Mouse (Mus musculus) thymus, adult 2 months (tissue): Measurements from ENCODE around the gene Shf. TPM values are rescaled to one million over a fixed set of nuclear protein-coding genes. Genes with fewer than 3 reads are reported as not detected.

Experiments
- DNase-seq: peaks from one replicate; pipeline ENCODE4 v3.0.0; 2021
- H3K27ac ChIP-seq: fragments of 200-500 bp; 2 replicates; pipeline ENCODE4 v1.5.1; 2012; ENCODE audit warnings: low read length, control low read depth; ENCODE audit not compliant: control insufficient read depth, insufficient read depth
- H3K27me3 ChIP-seq: fragments of 200-500 bp; 2 replicates; pipeline ENCODE4 v1.6.1; 2012; ENCODE audit warnings: mild to moderate bottlenecking, low read length, moderate library complexity, mixed read lengths; ENCODE audit not compliant: control insufficient read depth, insufficient read depth
- H3K36me3 ChIP-seq: fragments of 200-500 bp; 2 replicates; pipeline ENCODE4 v1.6.1; 2012; ENCODE audit warnings: mild to moderate bottlenecking, low read length, moderate library complexity; ENCODE audit not compliant: control insufficient read depth, insufficient read depth
- H3K4me1 ChIP-seq: fragments of 200-500 bp; replicated peaks from 2 replicates; pipeline ENCODE4 v1.6.1; 2012; ENCODE audit warnings: low read length; ENCODE audit not compliant: control insufficient read depth, insufficient read depth
- H3K4me3 ChIP-seq: fragments of 200-500 bp; 2 replicates; pipeline ENCODE4 v1.5.1; 2012; ENCODE audit warnings: mild to moderate bottlenecking, low read length, control low read depth, moderate library complexity; ENCODE audit not compliant: control insufficient read depth, insufficient read depth
- CTCF ChIP-seq: fragments of 200-500 bp; IDR thresholded peaks from 2 replicates; pipeline ENCODE4 v1.5.1; 2012; ENCODE audit warnings: mild to moderate bottlenecking, control low read depth, low read length, moderate library complexity, borderline replicate concordance; ENCODE audit not compliant: control insufficient read depth, poor library complexity, insufficient read depth; ENCODE audit errors: extremely low read depth
- POLR2A ChIP-seq: fragments of 200-500 bp; IDR thresholded peaks from 2 replicates; pipeline ENCODE4 v1.6.1; 2012; ENCODE audit warnings: mild to moderate bottlenecking, low read length, control low read depth, moderate library complexity; ENCODE audit not compliant: control insufficient read depth, poor library complexity, insufficient read depth; ENCODE audit errors: extremely low read depth
- WGBS: fragments of 180-500 bp; shearing (Covaris S2); methylation state at CpG from one replicate; pipeline ENCODE4 v1.1.7; 2018; 5-methylcytosine and 5-hydroxymethylcytosine counted together
- polyA plus RNA-seq: library from polyadenylated mRNA; depleted of rRNA; stranded (reverse); fragments of >200 nt; gene quantifications from 2 replicates; pipeline ENCODE4 v1.2.3, GENCODE M21; 2012

Gene Shf
- polyA plus RNA-seq, 1 experiment, result 41.9 TPM

DNA sequence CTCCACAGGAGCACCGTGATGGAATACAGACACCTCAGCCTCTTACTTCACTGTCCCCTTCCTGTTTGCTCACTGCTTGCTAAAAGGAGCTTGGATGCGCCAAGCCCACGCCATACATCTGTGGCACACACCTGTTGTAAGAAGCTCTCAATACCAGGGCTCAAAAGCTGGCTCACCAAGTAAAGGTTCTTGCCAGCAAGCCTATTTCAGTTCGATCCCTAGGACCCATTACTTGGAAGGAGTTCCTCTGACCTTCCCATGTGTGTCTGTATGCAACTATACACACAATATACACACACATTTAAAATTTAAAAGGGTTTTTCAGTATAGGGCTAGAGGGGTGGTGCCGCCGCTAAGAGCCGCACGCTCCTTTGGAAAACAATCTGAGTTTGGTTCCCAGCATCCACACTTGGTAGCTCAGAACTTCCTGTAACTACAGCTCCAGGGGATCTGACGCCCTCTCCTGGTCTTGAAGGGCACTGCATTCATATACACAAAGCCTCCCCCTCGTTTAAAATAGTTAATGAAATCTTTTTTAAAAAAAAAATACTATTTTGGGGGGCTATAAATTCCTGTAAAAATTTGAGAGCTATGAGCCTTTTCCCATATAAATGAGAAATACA lies 3.6 kb downstream of the Shf start:
- Histone ChIP-seq H3K4me1 (peaks cover 41% of the 10 kb centered on the region), H3K27me3 (no peaks in the 10 kb centered on the region), H3K36me3 (no peaks in the 10 kb centered on the region), H3K4me3 (no peak overlapping the region), H3K27ac (no peak overlapping the region)
- TF ChIP-seq CTCF (no peak), POLR2A (no peak)
- 80% methylated on average over 10 of the region's 10 CpGs for WGBS
- DNase-seq, result no peak

GRCm38 (mm10) chr2:122364352-122364944 lies 4.5 kb downstream of the Shf start:
- Histone ChIP-seq H3K27ac (no peak overlapping the region), H3K4me3 (no peak overlapping the region), H3K4me1 (peaks cover 40% of the 10 kb centered on the region), H3K27me3 (no peaks in the 10 kb centered on the region), H3K36me3 (no peaks in the 10 kb centered on the region)
- no peak for DNase-seq
- TF ChIP-seq CTCF (no peak), POLR2A (no peak)
- WGBS, result 95% methylated on average over 3 of the region's 3 CpGs

DNA sequence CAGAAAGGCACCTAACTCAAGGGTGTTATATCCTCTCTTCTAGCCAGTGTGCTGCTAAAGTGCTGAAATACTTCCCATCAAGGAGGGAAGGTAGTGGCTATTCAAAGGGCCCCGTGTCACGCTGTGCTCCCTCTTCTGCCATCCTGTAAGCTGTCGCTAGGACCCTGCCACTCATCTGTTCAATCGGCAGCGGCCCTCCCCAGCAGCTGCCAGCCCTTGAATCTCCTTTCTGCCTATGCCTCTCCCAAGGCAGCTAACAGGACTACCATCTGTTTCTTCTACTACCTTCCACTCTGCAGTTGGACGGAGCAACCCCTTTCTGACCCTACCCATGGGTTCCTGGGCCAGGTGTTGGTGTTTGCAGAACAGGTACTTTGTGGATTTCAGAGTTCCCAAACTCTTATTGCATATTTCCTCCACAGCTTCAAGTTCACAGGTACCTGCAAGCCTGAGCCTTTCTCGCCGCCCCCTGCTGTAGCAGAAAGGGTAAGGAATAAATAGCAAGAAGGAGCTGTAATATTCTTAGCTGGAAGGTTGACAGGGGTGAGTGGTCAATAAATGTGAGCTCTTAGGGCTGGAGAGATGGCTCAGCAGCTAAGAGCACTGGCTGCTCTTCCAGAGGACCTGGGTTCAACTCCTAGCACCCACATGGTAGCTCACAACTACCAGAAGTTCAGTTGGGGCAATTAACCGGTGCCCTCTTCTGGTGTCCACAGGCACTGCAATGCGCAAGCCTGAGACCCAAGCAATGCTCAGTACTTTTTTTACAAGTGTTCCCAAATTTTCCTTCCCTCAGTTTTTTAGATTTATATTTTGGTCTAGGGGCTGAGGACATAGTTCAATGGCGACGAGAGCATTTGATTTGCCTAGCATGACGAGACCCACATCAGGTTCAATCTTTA lies 6.1 kb downstream of the Shf start:
- TF ChIP-seq CTCF (no peak), POLR2A (no peak)
- no peak for DNase-seq
- 95% methylated on average over 13 of the region's 13 CpGs for WGBS
- no peaks in the 10 kb centered on the region for H3K36me3 ChIP-seq
- H3K27me3 ChIP-seq, result no peaks in the 10 kb centered on the region
- H3K27ac ChIP-seq, result no peak overlapping the region
- peaks cover 31% of the 10 kb centered on the region for H3K4me1 ChIP-seq
- no peak overlapping the region for H3K4me3 ChIP-seq

DNA sequence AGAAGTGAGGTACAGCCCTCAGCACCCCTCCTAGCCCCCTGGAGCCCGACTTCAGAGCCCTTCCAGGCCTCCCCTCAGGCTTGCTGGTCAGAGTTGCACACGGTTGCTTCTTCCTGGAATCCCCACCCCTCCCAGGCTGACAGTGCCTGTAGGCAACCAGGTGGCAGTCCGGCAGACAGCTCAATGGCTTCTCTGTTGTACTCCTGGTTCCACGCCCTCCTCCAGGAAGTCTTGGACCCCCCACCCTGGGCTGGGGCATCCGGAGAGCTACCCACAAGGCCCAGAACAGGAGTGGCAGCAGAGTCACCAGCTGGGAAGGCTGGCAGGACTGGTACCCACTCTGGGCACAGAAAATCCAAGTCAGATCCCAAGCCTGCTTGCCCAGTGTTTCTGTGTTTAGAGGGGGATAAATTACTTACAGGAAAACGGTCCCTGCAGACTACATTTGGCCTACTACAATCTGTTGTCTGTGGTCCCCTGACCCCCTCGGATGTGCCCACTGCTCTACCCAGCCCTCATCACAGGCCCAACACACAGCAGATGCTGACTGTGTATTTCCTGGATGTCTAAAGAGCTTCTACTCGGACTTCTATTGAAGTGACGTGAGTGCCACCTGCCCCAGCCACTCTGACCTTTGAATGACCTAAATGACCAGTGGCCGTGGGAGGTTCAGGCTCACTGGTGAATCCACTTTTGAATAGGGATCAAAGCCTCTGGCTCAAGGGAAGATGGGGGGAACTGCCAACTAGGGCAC lies 6.9 kb downstream of the Shf start:
- DNase-seq, result no peak
- Histone ChIP-seq H3K27me3 (no peaks in the 10 kb centered on the region), H3K36me3 (peaks cover under 1% of the 10 kb centered on the region; the same call in 1 of the 2 replicates), H3K4me3 (no peak overlapping the region), H3K27ac (no peak overlapping the region), H3K4me1 (peaks cover 29% of the 10 kb centered on the region)
- TF ChIP-seq POLR2A, result no peak
- TF ChIP-seq CTCF, result no peak
- 54% methylated on average over 10 of the region's 10 CpGs for WGBS

GRCm38 (mm10) chr2:122361181-122361580 lies 7.8 kb downstream of the Shf start:
- peak overlapping the region; percentile 50; the same call in 1 of the 2 replicates for H3K27ac ChIP-seq
- H3K36me3 ChIP-seq, result peaks cover 5% of the 10 kb centered on the region; the same call in 1 of the 2 replicates
- no peak overlapping the region for H3K4me3 ChIP-seq
- 19% methylated on average over 6 of the region's 6 CpGs for WGBS
- no peak for TF ChIP-seq POLR2A
- no peaks in the 10 kb centered on the region for H3K27me3 ChIP-seq
- DNase-seq, result no peak
- peaks cover 35% of the 10 kb centered on the region for H3K4me1 ChIP-seq

DNA sequence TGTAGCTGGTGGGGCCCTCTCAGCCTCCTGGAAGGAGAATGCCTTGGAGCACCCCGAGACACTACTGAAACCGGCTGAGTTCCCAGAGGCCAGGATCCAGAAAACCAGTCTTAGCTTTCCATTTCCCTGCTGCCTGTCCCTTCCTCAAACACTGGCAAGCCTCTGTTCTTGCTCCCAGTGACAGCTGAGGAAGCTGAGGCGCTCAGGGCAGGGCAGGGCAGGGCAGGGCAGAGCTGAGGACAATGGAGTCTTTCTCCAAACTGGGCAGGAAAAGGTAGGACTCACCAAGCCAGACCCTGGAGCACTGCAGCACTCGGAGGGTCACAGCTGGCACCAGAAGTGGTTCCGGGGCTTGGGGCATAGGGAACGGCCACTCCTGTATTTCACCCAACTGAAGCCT lies 8.7 kb downstream of the Shf start:
- Histone ChIP-seq H3K4me3 (no peak overlapping the region), H3K27ac (no peak overlapping the region), H3K27me3 (no peaks in the 10 kb centered on the region), H3K4me1 (peaks cover 40% of the 10 kb centered on the region), H3K36me3 (peaks cover 5% of the 10 kb centered on the region; the same call in 1 of the 2 replicates)
- WGBS, result 90% methylated on average over 6 of the region's 6 CpGs
- TF ChIP-seq CTCF (no peak), POLR2A (no peak)
- DNase-seq, result no peak
